Comparison of ENCODE assay signal across 11 mouse cellular contexts in genomic region chr6:16212975-16213374, GRCm38 (mm10).
DNase-seq lines count a peak whose midpoint lies in the region; ATAC-seq lines count a peak whose summit lies in the region.
"Had no signal": no experiment of that assay in that cellular context is flagged by ENCODE, and none has a peak within 500 bp of the region (broad histone marks: within the 10 kb centered on the region; RNA-seq: fewer than 3 reads in every experiment).

No protein-coding gene starts in this region.

- H3K27ac ChIP-seq in embryonic facial prominence, embryonic 11.5 days (replicated peaks; ENCODE audit: low read depth, low read length), result no peak overlapping the region
- H3K27ac ChIP-seq in hindbrain, embryonic 10.5 days, result no peak overlapping the region; the same call in 1 of the 2 replicates
- H3K27ac ChIP-seq in midbrain, embryonic 12.5 days (replicated peaks), result no peak overlapping the region
- H3K27ac ChIP-seq: embryonic facial prominence, embryonic 15.5 days; heart, adult 2 months had no signal

- 47% methylated on average over 5 of the region's 5 CpGs for WGBS in embryonic facial prominence, embryonic 11.5 days
- WGBS in hindbrain, embryonic 10.5 days, result 33% methylated on average over 5 of the region's 5 CpGs
- 14% methylated on average over 5 of the region's 5 CpGs for WGBS in midbrain, embryonic 12.5 days

- H3K36me3 ChIP-seq in embryonic facial prominence, embryonic 11.5 days (replicated peaks; ENCODE audit: control insufficient read depth, insufficient read depth, low read depth, low read length), result no peaks in the 10 kb centered on the region
- no peaks in the 10 kb centered on the region for H3K36me3 ChIP-seq in hindbrain, embryonic 10.5 days
- no peaks in the 10 kb centered on the region for H3K36me3 ChIP-seq in midbrain, embryonic 12.5 days
- H3K36me3 ChIP-seq: embryonic facial prominence, embryonic 15.5 days had no signal

- peak; percentile 79; the same call in 1 of the 2 replicates for ATAC-seq in embryonic facial prominence, embryonic 11.5 days (replicated peaks; ENCODE audit: insufficient number of reproducible peaks, low FRiP score, low TSS enrichment, low read depth)
- ATAC-seq in midbrain, embryonic 12.5 days (ENCODE audit: low FRiP score, low read depth), result peak; percentile 95
- ATAC-seq: CD4-positive, CD25-positive, alpha-beta regulatory T cell, adult 4 months had no signal

- H3K9ac ChIP-seq in embryonic facial prominence, embryonic 11.5 days (replicated peaks; ENCODE audit: low read length), result no peak overlapping the region
- no peak overlapping the region for H3K9ac ChIP-seq in midbrain, embryonic 12.5 days (replicated peaks)
- H3K9ac ChIP-seq: embryonic facial prominence, embryonic 15.5 days had no signal

- no peak for DNase-seq in embryonic facial prominence, embryonic 11.5 days (ENCODE audit: low spot score)
- peak; percentile 71 for DNase-seq in hindbrain, embryonic 10.5 days (ENCODE audit: low spot score)
- peak; percentile 34 for DNase-seq in retina, embryonic 14.5 days (ENCODE audit: low spot score)
- DNase-seq in right cerebral cortex, postnatal 10 days (ENCODE audit: low spot score in 2 of 2), result no peak
- DNase-seq in left cerebral cortex, postnatal 10 days (ENCODE audit: extremely low spot score in 1 of 2, low spot score in 2 of 2), result no peak
- DNase-seq in right cerebral cortex, adult 2 months (ENCODE audit: low spot score in 2 of 2), result no peak
- DNase-seq: cerebellum, adult 2 months; heart, adult 2 months had no signal

- H3K4me1 ChIP-seq in embryonic facial prominence, embryonic 11.5 days (ENCODE audit: control insufficient read depth, insufficient read depth, low read length), result no peaks in the 10 kb centered on the region
- peaks cover 29% of the 10 kb centered on the region for H3K4me1 ChIP-seq in hindbrain, embryonic 10.5 days (replicated peaks)
- H3K4me1 ChIP-seq in midbrain, embryonic 12.5 days, result peaks cover 17% of the 10 kb centered on the region
- H3K4me1 ChIP-seq: embryonic facial prominence, embryonic 15.5 days had no signal

- no peaks in the 10 kb centered on the region for H3K27me3 ChIP-seq in embryonic facial prominence, embryonic 11.5 days (ENCODE audit: control insufficient read depth, insufficient read depth, low read length)
- H3K27me3 ChIP-seq in hindbrain, embryonic 10.5 days (ENCODE audit: insufficient read depth, poor library complexity, severe bottlenecking), result no peaks in the 10 kb centered on the region
- no peaks in the 10 kb centered on the region for H3K27me3 ChIP-seq in midbrain, embryonic 12.5 days
- H3K27me3 ChIP-seq: embryonic facial prominence, embryonic 15.5 days had no signal

- intact Hi-C loops in left cerebral cortex, postnatal 10 days (cut with DNase I), result no loop called here

- H3K4me2 ChIP-seq in embryonic facial prominence, embryonic 11.5 days (ENCODE audit: low read depth, low read length), result no peak overlapping the region
- H3K4me2 ChIP-seq in midbrain, embryonic 12.5 days (replicated peaks), result peak overlapping the region; percentile 17; the same call in 1 of the 2 replicates
- H3K4me2 ChIP-seq: embryonic facial prominence, embryonic 15.5 days had no signal

- no peaks in the 10 kb centered on the region for H3K9me3 ChIP-seq in embryonic facial prominence, embryonic 11.5 days (replicated peaks; ENCODE audit: control insufficient read depth, low read length)
- H3K9me3 ChIP-seq in hindbrain, embryonic 10.5 days, result no peaks in the 10 kb centered on the region
- no peaks in the 10 kb centered on the region for H3K9me3 ChIP-seq in midbrain, embryonic 12.5 days
- H3K9me3 ChIP-seq: embryonic facial prominence, embryonic 15.5 days had no signal

- no peak overlapping the region for H3K4me3 ChIP-seq in embryonic facial prominence, embryonic 11.5 days (ENCODE audit: low read depth, low read length)
- no peak overlapping the region for H3K4me3 ChIP-seq in hindbrain, embryonic 10.5 days
- no peak overlapping the region for H3K4me3 ChIP-seq in midbrain, embryonic 12.5 days
- H3K4me3 ChIP-seq: embryonic facial prominence, embryonic 15.5 days; heart, adult 2 months had no signal

Comparison
In these comparisons a context has a peak if more than half of its experiments do, and no peak if none do; other contexts are left out.
1. DNase-seq: peak in hindbrain, embryonic 10.5 days (single experiment) and retina, embryonic 14.5 days (single experiment); none in embryonic facial prominence, embryonic 11.5 days (single experiment), right cerebral cortex, postnatal 10 days (0 of 2), left cerebral cortex, postnatal 10 days (0 of 2) and right cerebral cortex, adult 2 months (0 of 2).